Mouse (Mus musculus) T-helper 17 cell (primary cell): ENCODE data around the gene Cdyl2.

Source experiments
- in situ Hi-C, 2 experiments: fragments of 300-600 bp; cut with MboI, MseI; formaldehyde crosslinking; loops; 1 replicate in 1 of 2; 2 replicates in 1 of 2; pipeline ENCODE4 v1.15.1; 2025; ENCODE audit warnings: high pct_unique_total_duplicates in 2 of 2

The Cdyl2 gene

GRCm38 (mm10) chr8:116732684-116733647, at the start of gene Cdyl2:
TSS of gene Cdyl2 (minus strand) at chr8:116732991.
- in situ Hi-C loops: loop anchor here in 1 of 2 experiments (10.0 kb wide), 1 partner anchor 1052 kb away; no protein-coding TSS in a partner anchor

- in situ Hi-C loops: loop anchor here in 1 of 2 experiments (10.0 kb wide), 1 partner anchor 64 kb away; no protein-coding TSS in a partner anchor
Observed at GRCm38 (mm10) chr8:116780594-116780993, 47.8 kb upstream of the Cdyl2 start.

GRCm38 (mm10) chr8:116774220-116774619, 41.4 kb upstream of the Cdyl2 start:
- in situ Hi-C loops: no loop called here

- in situ Hi-C loops: no loop called here
Observed at GRCm38 (mm10) chr8:116772727-116773126, 39.9 kb upstream of the Cdyl2 start.

- in situ Hi-C loops: no loop called here
Observed at GRCm38 (mm10) chr8:116771797-116772343, 39.1 kb upstream of the Cdyl2 start.

GRCm38 (mm10) chr8:116770756-116771155, 38.0 kb upstream of the Cdyl2 start:
- in situ Hi-C loops: no loop called here

GRCm38 (mm10) chr8:116756174-116756573, 23.4 kb upstream of the Cdyl2 start:
- in situ Hi-C loops: no loop called here

- in situ Hi-C loops: no loop called here
Observed at GRCm38 (mm10) chr8:116755557-116755956, 22.8 kb upstream of the Cdyl2 start.

- in situ Hi-C loops: no loop called here
Observed at GRCm38 (mm10) chr8:116740726-116741125, 7.9 kb upstream of the Cdyl2 start.

GRCm38 (mm10) chr8:116735306-116735705, 2.5 kb upstream of the Cdyl2 start:
- in situ Hi-C loops: loop anchor here (5.0 to 10.0 kb wide), 3 partner anchors 63 to 1049 kb away; no protein-coding TSS in a partner anchor

GRCm38 (mm10) chr8:116734176-116734575, 1.4 kb upstream of the Cdyl2 start:
- in situ Hi-C loops: loop anchor here in 1 of 2 experiments (10.0 kb wide), 1 partner anchor 1051 kb away; no protein-coding TSS in a partner anchor

GRCm38 (mm10) chr8:116733648-116734014, 840 bp upstream of the Cdyl2 start:
- in situ Hi-C loops: loop anchor here in 1 of 2 experiments (10.0 kb wide), 1 partner anchor 1051 kb away; no protein-coding TSS in a partner anchor

GRCm38 (mm10) chr8:116731976-116732683, 661 bp downstream of the Cdyl2 start:
- in situ Hi-C loops: loop anchor here in 1 of 2 experiments (10.0 kb wide), 1 partner anchor 1053 kb away; no protein-coding TSS in a partner anchor

GRCm38 (mm10) chr8:116721451-116721850, 11.3 kb downstream of the Cdyl2 start:
- in situ Hi-C loops: no loop called here

GRCm38 (mm10) chr8:116707496-116707895, 25.3 kb downstream of the Cdyl2 start:
- in situ Hi-C loops: no loop called here

- in situ Hi-C loops: no loop called here
Observed at GRCm38 (mm10) chr8:116702501-116702900, 30.3 kb downstream of the Cdyl2 start.

GRCm38 (mm10) chr8:116692931-116693330, 39.9 kb downstream of the Cdyl2 start:
- in situ Hi-C loops: no loop called here

GRCm38 (mm10) chr8:116689741-116690140, 43.0 kb downstream of the Cdyl2 start:
- in situ Hi-C loops: no loop called here

- in situ Hi-C loops: no loop called here
Observed at GRCm38 (mm10) chr8:116676174-116676573, 56.6 kb downstream of the Cdyl2 start.

- in situ Hi-C loops: loop anchor here in 1 of 2 experiments (5.0 kb wide), 2 partner anchors 63 to 87 kb away; no protein-coding TSS in a partner anchor
Observed at GRCm38 (mm10) chr8:116673966-116674805, 58.6 kb downstream of the Cdyl2 start.
